8 mouse cellular contexts compared by ENCODE assay signal in the genomic region with DNA sequence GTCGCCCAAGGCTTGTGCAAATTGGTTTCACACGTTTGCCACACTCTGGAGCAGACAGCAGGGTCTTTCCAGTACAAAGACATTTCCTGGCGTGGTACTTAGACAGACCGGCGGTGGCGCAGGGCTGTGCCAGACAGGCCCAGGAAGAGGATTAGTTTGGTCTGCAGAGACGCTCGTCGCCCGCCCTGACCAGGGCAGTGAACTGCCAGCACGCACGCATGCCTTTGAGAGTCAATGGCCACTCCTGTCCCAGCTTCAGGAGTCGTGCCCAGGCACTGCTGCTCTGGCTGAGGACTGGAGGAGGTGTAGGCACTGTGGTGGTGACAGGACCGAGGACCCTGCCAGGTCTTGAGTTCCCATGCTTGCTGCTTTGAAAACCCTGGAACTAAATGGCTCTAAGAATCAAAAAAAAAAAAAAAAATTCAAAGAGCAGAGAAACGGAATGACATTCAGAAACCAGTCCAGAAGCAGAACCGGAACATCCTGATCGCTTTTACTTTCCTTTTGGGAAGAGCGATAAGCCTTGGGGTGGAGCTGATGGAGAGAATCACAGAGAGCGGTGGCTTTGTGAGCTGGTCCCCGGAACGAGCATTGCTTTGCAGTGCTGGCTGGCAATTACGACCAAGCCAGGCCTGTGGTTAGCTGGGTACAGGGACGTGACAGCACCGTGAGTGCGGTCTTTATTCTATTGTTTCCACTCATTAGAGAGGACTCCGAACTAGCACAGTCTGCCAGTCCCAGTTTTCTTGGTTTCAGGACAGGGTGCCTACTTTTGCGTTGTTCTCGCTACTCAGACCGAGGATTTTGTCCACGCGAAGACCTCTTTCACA. TPM values are rescaled to one million over a fixed set of nuclear protein-coding genes. Genes with fewer than 3 reads are reported as not detected.
DNase-seq lines count a peak whose midpoint lies in the region; ATAC-seq lines count a peak whose summit lies in the region.

No protein-coding gene starts in this region.

- peak; percentile 35 for DNase-seq in ovary, postnatal 36 days (ENCODE audit: low spot score)
- DNase-seq in ovary, postnatal 14 days (ENCODE audit: low spot score) = no peak
- peak; percentile 66 for DNase-seq in embryo, embryonic 10 days (ENCODE audit: low spot score)
- DNase-seq in gastrocnemius, postnatal 4 days (ENCODE audit: low spot score in 2 of 2) = peak; percentile 18 to 29

- H3K36me3 ChIP-seq in limb, embryonic 15.5 days = no peaks in the 10 kb centered on the region
- no peaks in the 10 kb centered on the region for H3K36me3 ChIP-seq in midbrain, embryonic 13.5 days
- H3K36me3 ChIP-seq in stomach, embryonic 15.5 days = no peaks in the 10 kb centered on the region

- peak; percentile 74 for ATAC-seq in inflammation-experienced regulatory T-cells, adult 6 months
- peak; percentile 71; the same call in 1 of the 2 replicates for ATAC-seq in limb, embryonic 15.5 days (ENCODE audit: insufficient number of reproducible peaks, low FRiP score, low TSS enrichment, low read depth)
- peak; percentile 93 for ATAC-seq in midbrain, embryonic 13.5 days
- ATAC-seq in stomach, embryonic 15.5 days (ENCODE audit: insufficient read depth, low FRiP score, low read depth) = no peak

- no peaks in the 10 kb centered on the region for H3K27me3 ChIP-seq in limb, embryonic 15.5 days
- H3K27me3 ChIP-seq in midbrain, embryonic 13.5 days = peaks cover 4% of the 10 kb centered on the region; the same call in 1 of the 2 replicates
- H3K27me3 ChIP-seq in stomach, embryonic 15.5 days (replicated peaks) = no peaks in the 10 kb centered on the region

- no peaks in the 10 kb centered on the region for H3K9me3 ChIP-seq in limb, embryonic 15.5 days
- H3K9me3 ChIP-seq in midbrain, embryonic 13.5 days = no peaks in the 10 kb centered on the region
- no peaks in the 10 kb centered on the region for H3K9me3 ChIP-seq in stomach, embryonic 15.5 days

- H3K4me2 ChIP-seq in limb, embryonic 15.5 days = peak overlapping the region; percentile 50
- peak overlapping the region; percentile 51 for H3K4me2 ChIP-seq in midbrain, embryonic 13.5 days (replicated peaks)
- H3K4me2 ChIP-seq in stomach, embryonic 15.5 days = peak overlapping the region; percentile 59

- no peak overlapping the region for H3K27ac ChIP-seq in limb, embryonic 15.5 days
- no peak overlapping the region for H3K27ac ChIP-seq in midbrain, embryonic 13.5 days
- no peak overlapping the region for H3K27ac ChIP-seq in stomach, embryonic 15.5 days

- H3K4me1 ChIP-seq in limb, embryonic 15.5 days = 0 out of 2 replicates have a peak, but pooled peaks cover 9% of the 10 kb centered on the region
- 0 out of 2 replicates have a peak, but pooled peaks cover 3% of the 10 kb centered on the region for H3K4me1 ChIP-seq in midbrain, embryonic 13.5 days (replicated peaks)
- no peaks in the 10 kb centered on the region for H3K4me1 ChIP-seq in stomach, embryonic 15.5 days

- 34% methylated on average over 31 of the region's 31 CpGs for WGBS in limb, embryonic 15.5 days
- WGBS in midbrain, embryonic 13.5 days = 35% methylated on average over 31 of the region's 31 CpGs
- WGBS in stomach, embryonic 15.5 days = 35% methylated on average over 31 of the region's 31 CpGs

- peak overlapping the region; percentile 30 for H3K4me3 ChIP-seq in limb, embryonic 15.5 days
- H3K4me3 ChIP-seq in midbrain, embryonic 13.5 days (replicated peaks) = peak overlapping the region; percentile 28
- peak overlapping the region; percentile 37 for H3K4me3 ChIP-seq in stomach, embryonic 15.5 days (replicated peaks)

- no peak overlapping the region for H3K9ac ChIP-seq in limb, embryonic 15.5 days
- peak overlapping the region; percentile 36; the same call in 1 of the 2 replicates for H3K9ac ChIP-seq in midbrain, embryonic 13.5 days (replicated peaks)
- no peak overlapping the region; the same call in 1 of the 2 replicates for H3K9ac ChIP-seq in stomach, embryonic 15.5 days

RNA-seq across cellular contexts. Expression of a gene that starts 19.7 kb away (rescaled TPM):
- 10 to 100 TPM; 34.6 to 38.0 TPM for total RNA-seq in gastrocnemius, postnatal 4 days (2021)
- under 1 TPM in 2 of 3 experiments, not detected in 1; 0.17 to 0.70 TPM for polyA plus RNA-seq in inflammation-experienced regulatory T-cells, adult 6 months (2017; shearing (Covaris generic))
- polyA plus RNA-seq in limb, embryonic 15.5 days (2015; fragmentation: Nextera tagmentation; extraction: Ambion mirVana) = 11.6 and 12.1 TPM in 2 replicates
- 3.3 and 4.0 TPM in 2 replicates for polyA plus RNA-seq in midbrain, embryonic 13.5 days (2015; fragmentation: Nextera tagmentation; extraction: Ambion mirVana)
- 6.3 and 8.3 TPM in 2 replicates for polyA plus RNA-seq in stomach, embryonic 15.5 days (2015; fragmentation: Nextera tagmentation; extraction: Ambion mirVana)

RNA-seq across cellular contexts. Expression of a gene that starts 54.1 kb away (rescaled TPM):
- total RNA-seq in gastrocnemius, postnatal 4 days (2021) = 1 to 10 TPM; 1.5 to 4.0 TPM
- polyA plus RNA-seq in inflammation-experienced regulatory T-cells, adult 6 months (2017; shearing (Covaris generic)) = 1 to 10 TPM in 1 of 3 experiments, under 1 TPM in 2; 0.50 to 2.7 (median 0.71) TPM
- 5.7 and 5.8 TPM in 2 replicates for polyA plus RNA-seq in limb, embryonic 15.5 days (2015; fragmentation: Nextera tagmentation; extraction: Ambion mirVana)
- polyA plus RNA-seq in midbrain, embryonic 13.5 days (2015; fragmentation: Nextera tagmentation; extraction: Ambion mirVana) = 0.93 and 1.3 TPM in 2 replicates
- polyA plus RNA-seq in stomach, embryonic 15.5 days (2015; fragmentation: Nextera tagmentation; extraction: Ambion mirVana) = 1.4 and 1.5 TPM in 2 replicates
